Mouse (Mus musculus) megakaryocyte-erythroid progenitor cell, adult 5-6 weeks (primary cell): ENCODE data around the gene Cacna1b. TPM values are rescaled to one million over a fixed set of nuclear protein-coding genes. Genes with fewer than 3 reads are reported as not detected.

Experiments
- ATAC-seq: replicated peaks from 2 replicates; pipeline ENCODE4 v1.8.0; 2016; ENCODE audit warnings: mild to moderate bottlenecking, inconsistent platforms; ENCODE audit not compliant: severe bottlenecking, poor library complexity, low FRiP score, low TSS enrichment
- total RNA-seq, 2 experiments: library from RNA; stranded (forward) in 1 of 2; stranded (reverse) in 1 of 2; fragments of 200-1000, 215-1000 nt in 1 of 2; fragments of >200 nt in 1 of 2; fragmentation: Nextera tagmentation in 1 of 2; gene quantifications; 2 replicates each; pipeline ENCODE4 v1.2.3; 2014 to 2017

Cacna1b gene
- total RNA-seq (2014; fragmentation: Nextera tagmentation) = not detected in 2 replicates
- total RNA-seq (2017) = not detected in 2 replicates

DNA sequence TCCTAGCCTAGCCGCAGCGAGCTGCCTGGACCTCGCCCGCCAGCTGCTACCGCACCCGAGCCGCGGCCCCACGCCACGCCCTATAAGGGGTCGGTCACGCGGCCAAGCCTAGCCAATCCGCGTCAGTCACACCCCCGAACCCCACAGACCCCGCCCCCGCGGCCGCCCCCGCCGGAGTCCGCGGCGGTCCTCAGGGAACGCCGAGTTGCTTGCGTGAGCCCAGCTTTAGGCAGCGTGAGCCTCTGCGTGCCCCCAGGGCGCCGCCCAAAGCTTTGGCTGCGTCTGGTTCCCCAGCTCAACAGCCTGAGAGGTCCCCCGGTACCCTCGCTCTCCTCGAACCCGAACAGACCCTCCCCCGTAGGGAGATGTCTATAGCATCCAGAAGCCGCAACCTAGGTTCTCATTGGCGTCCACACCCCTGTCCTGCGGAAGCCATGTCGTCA is at the start of gene Cacna1b:
Gene Cacna1b (minus strand): TSS at position 38 of the 443 bp plus-strand sequence.
- peak; percentile 66 for ATAC-seq

GRCm38 (mm10) chr2:24809746-24810145 is 46.8 kb upstream of the Cacna1b start:
- ATAC-seq = no peak

- no peak for ATAC-seq
Measured at GRCm38 (mm10) chr2:24807691-24808090, 44.7 kb upstream of the Cacna1b start.

DNA sequence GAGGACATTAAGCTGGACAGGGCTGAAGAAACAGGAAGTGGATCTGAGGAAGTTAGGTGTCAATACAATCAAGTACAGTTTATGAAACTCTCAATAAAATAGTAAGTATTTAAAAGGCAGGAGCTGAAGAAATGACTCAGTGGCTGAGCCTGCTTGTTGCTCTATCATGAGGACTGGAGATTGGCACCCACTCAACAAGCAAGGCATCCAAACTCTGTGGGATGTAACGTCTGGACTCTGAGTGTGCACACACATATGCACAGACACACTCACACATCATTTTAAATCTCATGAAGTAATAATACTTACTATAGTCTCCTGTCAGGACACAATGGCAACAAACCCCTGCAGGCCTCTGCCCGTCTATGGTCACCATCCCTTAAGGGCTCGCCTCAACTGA is 44.1 kb upstream of the Cacna1b start:
- ATAC-seq = no peak

- ATAC-seq = no peak
Measured at GRCm38 (mm10) chr2:24806143-24806542, 43.2 kb upstream of the Cacna1b start.

GRCm38 (mm10) chr2:24805621-24806020 is 42.7 kb upstream of the Cacna1b start:
- no peak for ATAC-seq

DNA sequence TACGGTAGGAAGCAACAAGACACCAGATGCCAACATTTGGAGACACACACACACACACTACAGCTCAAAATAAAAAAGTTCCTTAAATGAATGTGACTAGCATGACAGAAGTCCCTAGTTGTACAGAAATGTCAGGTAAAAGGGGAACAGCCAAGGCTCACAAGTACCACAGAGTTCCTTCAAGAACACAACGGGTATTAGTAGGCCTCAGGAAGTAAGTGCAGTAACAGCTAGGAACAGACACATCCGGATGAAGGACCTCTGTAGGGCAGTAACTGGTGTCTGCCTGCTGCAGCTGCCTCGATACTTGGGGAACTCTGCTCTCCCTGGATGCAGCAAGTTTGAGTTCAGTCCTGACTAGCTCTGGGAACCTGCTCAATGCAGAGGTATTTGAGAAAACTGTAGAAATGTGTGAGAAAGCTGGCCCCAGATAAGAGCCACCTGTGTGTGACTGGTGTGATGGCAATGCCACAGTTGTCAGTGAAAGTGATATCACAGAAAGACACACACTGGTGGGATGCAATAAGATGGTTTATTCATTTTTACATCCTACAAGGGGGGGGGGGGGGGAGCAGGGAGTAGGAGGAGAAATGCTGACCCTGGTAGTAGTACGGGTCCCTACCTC is 34.0 kb upstream of the Cacna1b start:
- peak; percentile 60 for ATAC-seq

GRCm38 (mm10) chr2:24787250-24787649 is 24.3 kb upstream of the Cacna1b start:
- ATAC-seq = no peak

DNA sequence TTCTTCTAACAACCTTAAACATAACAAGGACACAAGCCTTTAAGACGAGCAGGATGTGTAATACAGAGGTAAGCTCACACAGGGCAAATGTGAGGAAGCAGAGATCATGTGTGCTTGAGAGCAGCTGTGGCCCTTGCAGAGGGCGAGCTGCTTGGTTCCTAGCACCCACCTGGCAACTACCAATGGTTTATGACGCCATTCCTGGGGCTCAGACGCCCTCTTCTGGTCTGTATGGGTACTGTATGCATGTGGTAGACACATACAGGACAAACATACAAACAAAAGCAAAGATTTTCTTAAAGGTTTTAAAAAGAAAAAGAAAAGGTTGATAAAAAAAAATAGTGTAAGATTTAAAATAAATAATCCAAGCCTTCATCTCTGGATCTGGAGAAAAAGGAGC is 18.3 kb upstream of the Cacna1b start:
- no peak for ATAC-seq

DNA sequence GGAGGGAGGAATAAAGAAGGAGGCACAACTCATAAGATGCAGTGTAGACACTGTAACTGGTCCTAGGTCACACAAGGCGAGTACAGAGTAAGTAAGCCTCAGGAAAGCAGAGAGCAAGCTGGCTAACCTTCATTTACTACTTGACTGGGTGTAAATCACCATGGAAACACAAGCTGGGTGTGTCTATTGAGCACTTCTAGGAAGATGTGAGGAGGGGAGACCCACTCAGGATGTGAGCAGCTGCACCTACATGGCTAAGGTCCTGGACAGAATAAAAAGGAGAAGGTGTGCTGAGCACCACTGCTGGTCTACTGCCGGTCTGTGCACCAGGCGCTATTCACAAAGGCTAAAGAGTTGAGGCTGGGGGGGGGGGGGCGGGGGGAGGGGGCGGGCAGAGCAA is 13.9 kb upstream of the Cacna1b start:
- ATAC-seq = no peak

- no peak for ATAC-seq
Measured at GRCm38 (mm10) chr2:24775951-24776587, 13.1 kb upstream of the Cacna1b start.

DNA sequence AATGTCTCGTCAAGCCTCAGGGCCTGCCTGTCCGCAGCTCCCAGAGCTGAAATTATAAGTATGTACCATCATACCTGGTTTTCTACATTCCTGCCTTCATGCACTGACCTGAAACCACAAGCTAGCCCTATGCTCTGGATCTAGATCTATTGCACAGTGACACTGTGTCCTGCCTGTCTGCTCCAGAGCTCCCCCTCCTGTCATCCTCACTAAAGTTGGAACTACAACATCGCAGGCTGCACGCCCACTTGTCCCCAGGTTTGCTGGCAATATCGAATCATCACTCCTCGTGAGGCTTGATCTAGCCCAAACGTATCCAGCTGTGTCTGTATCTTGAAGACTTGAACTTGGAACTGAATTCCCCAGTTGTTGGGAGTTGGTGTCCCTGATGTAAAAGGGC is 11.9 kb upstream of the Cacna1b start:
- no peak for ATAC-seq

DNA sequence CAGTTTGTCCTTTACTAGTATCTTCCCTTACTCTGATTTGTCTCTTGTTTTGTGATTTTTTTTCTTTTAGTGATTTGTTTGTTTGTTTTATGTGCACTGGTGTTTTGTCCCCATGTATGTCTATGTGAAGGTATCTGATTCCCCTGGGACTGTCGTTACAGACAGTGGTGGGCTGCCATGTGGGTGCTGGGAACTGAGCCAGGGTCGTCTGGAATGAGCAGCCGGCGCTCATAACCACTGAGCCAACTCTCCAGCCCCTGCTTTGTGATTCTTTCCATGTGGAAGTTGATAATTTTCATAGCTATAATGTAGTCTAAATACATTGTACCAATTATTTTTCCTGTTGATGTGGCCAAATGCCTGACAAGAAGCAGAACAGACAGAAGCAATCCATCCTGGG is 7.9 kb upstream of the Cacna1b start:
- no peak for ATAC-seq

- 0 out of 2 replicates have a peak, but pooled peaks have one; percentile 1 for ATAC-seq
Measured at GRCm38 (mm10) chr2:24762446-24762960, 449 bp downstream of the Cacna1b start.

DNA sequence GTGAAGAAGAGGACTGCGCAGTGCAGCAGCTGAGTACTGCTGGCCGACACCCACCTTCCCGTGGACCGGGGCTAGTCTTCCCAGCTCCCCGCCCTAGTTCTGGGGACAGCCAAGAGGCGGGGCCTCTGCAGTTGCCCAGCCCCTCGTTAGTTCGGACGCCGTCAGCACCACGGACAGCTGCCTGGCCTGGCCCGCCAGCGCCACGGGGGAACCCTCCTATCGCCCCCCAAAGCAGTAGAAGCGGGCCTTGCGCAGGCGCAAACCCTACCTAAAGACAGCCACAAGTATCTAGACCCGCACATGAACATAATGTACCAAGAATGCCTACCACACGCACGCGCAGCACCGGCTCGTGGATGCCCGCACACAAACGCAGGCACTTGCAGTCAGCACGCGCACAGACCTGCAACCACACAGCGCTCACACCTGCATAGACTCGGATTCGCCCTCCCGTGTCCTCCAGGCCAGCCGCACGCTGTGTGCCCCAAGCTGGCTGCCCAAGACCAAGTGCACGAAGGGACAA is 968 bp downstream of the Cacna1b start:
- ATAC-seq = peak; percentile 93

GRCm38 (mm10) chr2:24755276-24755675 is 7.7 kb downstream of the Cacna1b start:
- ATAC-seq = peak; percentile 67

GRCm38 (mm10) chr2:24752599-24752998 is 10.4 kb downstream of the Cacna1b start:
- no peak for ATAC-seq

DNA sequence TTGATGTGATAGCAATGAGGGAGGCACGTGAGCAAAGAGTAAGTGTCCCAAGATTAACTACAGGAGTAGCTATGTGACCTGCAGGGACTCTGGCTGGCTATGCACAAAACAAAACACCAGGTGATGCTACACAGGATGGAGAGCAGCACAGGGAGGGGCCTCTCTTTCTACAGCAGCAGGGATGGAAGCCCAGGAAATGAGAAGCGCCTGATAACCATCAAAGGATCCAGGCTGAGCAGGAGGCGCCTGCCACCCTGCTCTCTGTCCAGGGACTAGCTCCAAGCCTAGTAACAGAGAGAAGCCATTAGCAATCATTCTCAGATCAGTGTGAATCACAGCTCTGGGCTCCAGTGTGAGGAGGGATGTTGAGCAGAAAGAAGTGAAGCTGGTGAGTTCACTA is 12.9 kb downstream of the Cacna1b start:
- no peak for ATAC-seq

DNA sequence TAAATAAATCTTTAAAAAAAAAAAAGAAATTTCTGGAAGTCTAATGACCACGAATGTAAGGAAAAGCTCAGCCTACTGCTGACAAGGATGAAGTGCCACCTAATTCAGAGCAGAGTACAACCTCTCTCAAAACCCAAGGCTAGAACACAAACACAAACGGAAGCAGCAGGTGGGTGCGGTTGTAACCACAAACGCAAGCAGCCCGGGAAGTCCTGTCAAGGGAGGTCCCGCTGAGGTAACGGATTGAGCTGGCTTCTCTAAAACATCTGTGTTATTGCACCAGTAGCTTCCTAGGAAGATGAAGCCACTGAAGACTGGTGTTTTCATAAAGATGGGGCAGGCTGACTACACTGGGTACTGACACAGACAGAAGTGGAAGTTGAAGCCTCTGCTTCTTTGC is 15.1 kb downstream of the Cacna1b start:
- no peak for ATAC-seq

DNA sequence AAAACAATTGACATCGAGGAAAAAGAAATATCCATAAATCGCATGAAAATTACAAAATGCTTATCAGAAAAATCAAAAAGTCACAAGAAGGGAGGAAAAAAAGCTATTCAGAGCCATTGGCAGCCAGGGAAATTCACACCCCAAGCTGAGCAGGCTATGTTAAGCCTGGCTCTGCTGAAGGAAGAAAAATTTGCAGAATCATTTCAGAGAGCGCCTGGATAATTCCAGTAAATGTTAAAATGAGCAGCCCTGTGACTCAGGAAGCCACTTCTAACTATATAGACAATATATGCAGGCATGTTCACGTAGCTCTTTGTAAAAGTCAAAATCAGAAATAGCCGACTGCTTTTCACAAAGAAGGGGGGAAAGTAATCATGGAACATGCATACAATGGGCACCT is 23.3 kb downstream of the Cacna1b start:
- ATAC-seq = no peak

DNA sequence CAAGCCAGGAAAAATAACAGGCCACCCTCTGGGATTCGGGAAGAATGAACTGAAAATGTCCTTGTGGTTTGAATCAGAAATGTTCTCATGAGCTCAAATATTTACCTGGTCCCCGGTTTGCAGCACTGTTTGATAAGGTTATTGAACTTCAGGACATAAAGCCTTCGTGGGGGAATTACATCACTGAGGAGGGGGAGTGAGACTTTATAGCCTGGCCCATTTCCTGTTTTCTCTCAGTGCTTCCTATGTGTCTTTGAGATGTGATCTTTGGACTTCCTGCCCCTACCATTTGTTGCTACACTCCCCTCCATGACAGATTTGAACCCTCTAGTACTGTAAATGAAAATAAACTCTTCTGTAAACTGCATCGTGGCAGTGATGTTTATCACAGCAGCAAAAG is 29.8 kb downstream of the Cacna1b start:
- no peak for ATAC-seq
